In the genomic region with DNA sequence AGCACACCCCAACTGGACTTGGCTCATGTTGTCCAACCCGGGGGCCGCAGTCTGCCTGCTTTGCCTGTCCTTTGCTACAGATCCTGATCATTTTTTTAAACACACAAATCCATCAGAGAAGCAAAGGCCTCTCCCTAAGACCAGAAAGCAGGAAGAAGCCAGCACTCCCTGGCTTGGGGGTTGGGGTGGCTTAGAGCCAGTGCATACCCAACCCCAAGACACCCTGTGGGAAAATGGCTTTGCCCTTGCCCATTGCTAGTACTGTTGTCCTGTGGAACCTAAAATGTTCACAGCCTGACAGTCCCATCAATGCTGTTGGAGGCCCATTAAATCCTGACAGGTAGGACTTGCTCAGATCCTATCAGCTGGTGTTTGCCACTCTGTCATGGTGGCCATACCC, we compare ENCODE assay signal across 19 mouse cellular contexts. TPM values are rescaled to one million over a fixed set of nuclear protein-coding genes. Genes with fewer than 3 reads are reported as not detected.
"Had no signal": no experiment of that assay in that cellular context is flagged by ENCODE, and none has a peak within 500 bp of the region (broad histone marks: within the 10 kb centered on the region; RNA-seq: fewer than 3 reads in every experiment).

No protein-coding gene starts in this region.

- H3K27me3 ChIP-seq: kidney, embryonic 15.5 days; liver, embryonic 13.5 days; neural tube, embryonic 13.5 days; stomach, embryonic 15.5 days had no signal

- DNase-seq: kidney, adult 8-10 months; kidney, postnatal 10 days; kidney, postnatal 36 days; layer of hippocampus, postnatal 36 days; liver, embryonic 13.5 days; lung, adult 2 months; lung, postnatal 14 days; midbrain, embryonic 14.5 days; retina, postnatal 1 day; right cerebral cortex, postnatal 4 days; thymus, adult 2 months; thymus, postnatal 14 days; thymus, postnatal 4 days had no signal

- H3K4me1 ChIP-seq: liver, embryonic 13.5 days; stomach, embryonic 15.5 days had no signal

- H3K4me2 ChIP-seq: kidney, embryonic 15.5 days; liver, embryonic 13.5 days; midbrain, embryonic 11.5 days; neural tube, embryonic 13.5 days; stomach, embryonic 15.5 days had no signal

- H3K9me3 ChIP-seq: kidney, embryonic 15.5 days; liver, embryonic 13.5 days; neural tube, embryonic 13.5 days; stomach, embryonic 15.5 days had no signal

- H3K9ac ChIP-seq: kidney, embryonic 15.5 days; liver, embryonic 13.5 days; neural tube, embryonic 13.5 days; stomach, embryonic 15.5 days had no signal

- H3K4me3 ChIP-seq: kidney, embryonic 15.5 days; left cerebral cortex, adult 2 months; liver, embryonic 13.5 days; neural tube, embryonic 13.5 days; stomach, embryonic 15.5 days had no signal

- H3K27ac ChIP-seq: kidney, embryonic 15.5 days; left cerebral cortex, adult 2 months; liver, embryonic 13.5 days; neural tube, embryonic 13.5 days; stomach, embryonic 15.5 days had no signal

RNA-seq across cellular contexts. Expression of a gene that starts 31.7 kb away (rescaled TPM):
- total RNA-seq: megakaryocyte-erythroid progenitor cell, adult 5-6 weeks had no signal
